Mouse (Mus musculus): ENCODE results near the gene Iscu.

DNA sequence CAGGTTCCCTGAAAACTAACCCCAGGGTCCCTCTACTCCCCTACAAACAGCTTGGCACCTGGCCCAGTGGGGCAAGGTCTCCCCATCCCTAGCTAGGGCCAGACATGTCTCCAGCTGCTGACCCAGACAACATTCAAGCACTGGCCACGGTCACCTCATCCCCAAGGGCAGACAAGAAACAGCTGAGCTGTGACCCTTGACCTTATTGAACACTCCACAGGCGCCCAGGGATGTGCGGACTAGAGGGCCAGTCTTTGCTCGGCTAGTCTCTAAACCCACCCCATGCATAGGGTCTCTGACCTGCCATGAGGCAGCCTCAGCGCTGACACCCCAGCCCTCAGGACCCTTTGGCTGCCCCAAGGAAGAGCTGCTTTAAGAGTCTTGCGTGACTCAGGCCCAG is 16.1 kb downstream of the Iscu start:
- TF ChIP-seq CTCF (IDR thresholded peaks at IDR 0.05; ENCODE audit: insufficient read depth, low read length) (no peak), POLR2A (IDR thresholded peaks at IDR 0.05; ENCODE audit: borderline replicate concordance, extremely low read depth, low read depth, low read length) (no peak)

All from lung, adult 2 months (tissue).